Mouse (Mus musculus) adipocyte (in vitro differentiated cells): Measurements from ENCODE around the gene Ddr1.
"Not testable (repeated sequence)": the region's sequence is repeated elsewhere in the genome, so short reads cannot be mapped to it uniquely, and the experiment has no call there.

ENCODE experiments used
- DNase-seq: peaks from one replicate; pipeline ENCODE4 v3.0.0-alpha.2; 2016; ENCODE audit warnings: low spot score

Ddr1 gene

GRCm38 (mm10) chr17:35704621-35705464 is at the start of gene Ddr1:
Gene Ddr1, minus strand, starts transcription at chr17:35704621.
- no peak for DNase-seq

DNA sequence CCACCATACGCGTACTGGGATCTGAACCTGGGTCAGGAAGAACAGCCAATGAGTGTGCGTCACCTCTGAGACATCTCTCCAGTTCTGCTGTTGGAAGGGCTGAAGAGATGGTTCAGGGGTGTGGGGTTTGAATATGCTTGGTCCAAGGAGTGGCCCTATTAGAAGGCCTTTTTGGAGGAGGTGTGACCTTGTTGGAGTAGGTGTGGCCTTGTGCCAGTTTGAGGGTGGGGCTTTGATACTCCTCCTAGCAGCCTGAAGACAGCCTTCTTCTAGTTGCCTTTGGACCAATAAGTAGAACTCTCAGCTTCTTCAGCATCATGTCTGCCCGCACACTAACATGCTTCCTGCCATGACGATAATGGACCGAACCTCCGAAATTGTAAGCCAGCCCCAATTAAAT is 49.2 kb upstream of the Ddr1 start:
- DNase-seq, result no peak

GRCm38 (mm10) chr17:35752221-35752811 is 47.9 kb upstream of the Ddr1 start:
- DNase-seq, result peak; percentile 71

DNA sequence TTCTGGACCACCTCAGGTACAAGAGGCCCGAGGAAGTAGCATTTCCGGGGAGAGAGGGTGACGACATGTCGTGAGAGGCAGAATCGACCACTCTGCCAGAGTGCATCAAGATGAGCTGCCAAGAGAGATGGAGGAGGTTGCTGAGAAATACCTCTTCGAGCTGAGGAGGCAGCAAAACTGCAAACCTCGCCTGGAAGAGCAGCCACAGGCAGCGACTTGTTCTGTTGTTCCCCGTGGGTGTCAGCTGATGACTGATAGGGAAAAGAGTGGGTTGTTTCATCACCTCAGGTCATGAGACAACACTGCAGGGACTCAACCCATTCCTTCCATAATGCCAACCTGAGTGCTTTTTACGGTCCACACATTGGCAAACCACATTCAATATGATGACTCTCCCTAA is 45.3 kb upstream of the Ddr1 start:
- no peak for DNase-seq

- DNase-seq, result no peak
Observed at GRCm38 (mm10) chr17:35744361-35744760, 39.9 kb upstream of the Ddr1 start.

GRCm38 (mm10) chr17:35742948-35743347 is 38.5 kb upstream of the Ddr1 start:
- DNase-seq, result no peak

- no peak for DNase-seq
Observed at GRCm38 (mm10) chr17:35741589-35742226, 37.3 kb upstream of the Ddr1 start.

DNA sequence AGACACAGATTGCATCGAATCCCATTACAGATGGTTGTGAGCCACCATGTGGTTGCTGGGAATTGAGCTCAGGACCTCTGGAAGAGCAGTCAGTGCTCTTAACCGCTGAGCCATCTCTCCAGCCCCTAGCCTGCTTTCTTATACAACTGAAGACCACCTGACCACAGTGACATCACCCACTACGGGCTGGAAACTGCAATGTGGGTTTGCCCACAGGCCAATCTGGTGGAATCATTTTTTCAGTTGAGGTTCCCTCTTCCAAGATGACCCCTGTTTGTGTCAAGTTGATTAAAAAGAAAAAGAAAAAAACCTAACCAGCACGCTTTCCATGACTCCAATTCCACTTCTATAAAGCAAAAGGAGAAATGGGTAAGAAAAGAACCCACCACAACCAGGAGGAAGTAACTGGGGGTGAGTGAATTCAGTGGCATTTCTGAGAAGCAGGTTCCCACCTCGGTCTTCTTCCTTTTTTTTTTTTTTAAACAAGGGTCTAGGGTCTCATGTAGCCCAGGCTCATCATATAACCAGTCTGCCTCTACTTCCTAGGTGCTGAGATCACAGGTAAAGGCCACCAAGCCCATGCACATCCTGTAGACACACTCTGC is 36.0 kb upstream of the Ddr1 start:
- DNase-seq, result no peak

DNA sequence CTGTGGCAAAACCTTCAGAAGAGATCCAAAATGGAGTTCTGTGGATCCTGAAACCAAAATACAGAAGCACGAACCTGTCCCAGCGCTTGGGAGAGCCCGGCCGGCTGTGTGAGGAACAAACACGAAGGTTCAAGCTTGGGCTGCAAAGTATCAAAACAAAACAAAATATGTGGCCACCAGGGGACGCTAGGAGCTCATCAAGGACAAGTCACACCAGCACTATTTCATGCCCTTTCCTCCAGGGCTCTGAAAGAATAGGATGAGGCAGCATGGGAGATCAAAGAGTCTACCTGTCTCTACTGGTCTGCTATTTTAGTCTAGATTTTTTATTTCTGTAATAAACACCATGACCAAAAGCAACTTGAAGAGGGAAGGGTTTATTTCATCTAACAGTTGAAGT is 35.3 kb upstream of the Ddr1 start:
- peak; percentile 98 for DNase-seq

DNA sequence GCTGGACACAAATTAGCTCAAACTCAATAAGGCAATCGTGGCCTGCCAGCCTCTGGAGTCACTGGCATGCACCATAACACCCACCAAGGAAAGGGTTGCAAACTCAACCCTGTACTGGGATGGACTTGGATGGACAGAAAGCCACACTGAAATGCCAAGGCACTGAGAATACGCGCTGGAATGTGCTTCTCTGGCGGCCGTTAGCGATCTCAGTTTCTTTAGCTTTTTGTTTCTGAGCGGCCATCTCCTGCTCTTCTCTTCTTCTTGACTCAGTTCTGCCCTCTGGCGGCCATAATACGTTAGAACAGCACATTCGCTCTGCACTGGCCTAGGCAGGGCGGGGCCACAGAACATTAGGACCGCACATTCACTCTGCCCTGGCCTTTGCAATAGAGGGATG is 33.3 kb upstream of the Ddr1 start:
- DNase-seq, result peak; percentile 97

DNA sequence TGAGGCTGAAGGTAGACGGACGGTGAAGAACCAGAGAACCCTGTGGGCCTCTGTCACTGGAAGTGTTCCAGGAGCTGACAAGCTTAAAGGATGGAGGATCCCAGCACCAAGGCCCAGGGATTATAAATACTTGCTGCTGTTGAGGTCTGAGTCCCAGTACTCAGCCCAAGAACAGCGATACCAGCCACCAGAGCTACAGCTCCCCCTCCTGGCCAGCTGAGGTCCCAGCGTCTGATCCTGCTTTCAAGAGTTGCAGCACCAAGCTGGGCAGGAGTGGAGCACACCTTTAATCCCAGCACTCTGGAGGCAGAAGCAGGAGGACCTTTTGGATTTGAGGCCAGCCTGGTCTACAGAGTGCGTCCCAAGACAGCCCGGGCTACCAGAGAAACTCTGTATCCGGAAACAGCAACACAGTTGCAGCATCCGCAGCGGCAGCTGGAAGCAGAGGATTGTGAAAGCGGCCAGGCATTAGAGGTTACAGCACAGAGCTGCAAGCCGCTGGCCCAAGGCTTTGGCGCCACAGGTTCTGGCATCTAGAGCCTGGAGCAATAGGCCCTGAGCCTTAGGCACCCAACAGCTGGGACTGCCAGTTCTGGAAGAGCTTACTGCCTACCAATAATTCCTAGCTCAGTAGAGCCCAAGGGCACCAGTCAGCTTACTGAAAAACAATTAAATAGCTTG is 32.0 kb upstream of the Ddr1 start:
- peak; percentile 85 for DNase-seq

- DNase-seq, result no peak
Observed at GRCm38 (mm10) chr17:35734478-35734877, 30.1 kb upstream of the Ddr1 start.

DNA sequence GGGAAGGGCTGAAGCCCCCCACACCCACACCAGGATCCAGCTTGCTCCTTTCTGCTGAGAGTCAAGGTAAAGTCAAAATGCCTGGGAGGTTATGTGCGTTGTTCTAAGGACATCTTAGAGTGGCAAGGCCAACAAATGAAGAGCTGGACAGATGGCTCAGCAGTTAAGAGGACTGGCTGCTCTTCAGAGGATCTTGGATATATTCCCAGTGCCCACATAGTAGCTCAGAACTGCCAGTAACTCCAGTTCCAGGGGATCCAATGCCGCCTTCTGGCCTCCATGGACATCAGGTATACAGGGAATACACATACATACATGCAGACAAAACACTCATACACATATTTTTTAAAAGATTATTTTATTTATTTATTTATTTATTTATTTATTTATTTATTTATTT is 29.0 kb upstream of the Ddr1 start:
- no peak for DNase-seq

- DNase-seq, result peak; percentile 76
Observed at GRCm38 (mm10) chr17:35731431-35732145, 27.2 kb upstream of the Ddr1 start.

DNA sequence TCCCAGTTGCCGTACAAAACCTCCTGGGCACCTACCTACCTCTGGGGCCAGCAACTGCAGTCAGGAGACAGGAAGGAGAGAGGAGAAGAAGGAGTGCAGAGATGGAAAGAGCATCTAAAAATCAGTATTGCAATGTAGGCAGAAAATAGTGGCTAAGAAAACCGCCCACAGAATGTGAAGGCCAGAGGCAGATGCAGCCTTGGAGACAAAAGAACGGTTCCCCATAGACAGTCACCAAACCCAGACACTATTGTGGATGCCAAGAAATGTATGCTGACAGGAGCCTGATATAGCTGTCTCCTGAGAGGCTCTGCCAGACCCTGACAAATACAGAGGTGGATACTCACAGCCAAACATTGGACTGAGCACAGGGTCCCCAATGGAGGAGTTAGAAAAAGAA is 25.7 kb upstream of the Ddr1 start:
- DNase-seq, result not testable (repeated sequence)

GRCm38 (mm10) chr17:35728821-35729220 is 24.4 kb upstream of the Ddr1 start:
- no peak for DNase-seq

DNA sequence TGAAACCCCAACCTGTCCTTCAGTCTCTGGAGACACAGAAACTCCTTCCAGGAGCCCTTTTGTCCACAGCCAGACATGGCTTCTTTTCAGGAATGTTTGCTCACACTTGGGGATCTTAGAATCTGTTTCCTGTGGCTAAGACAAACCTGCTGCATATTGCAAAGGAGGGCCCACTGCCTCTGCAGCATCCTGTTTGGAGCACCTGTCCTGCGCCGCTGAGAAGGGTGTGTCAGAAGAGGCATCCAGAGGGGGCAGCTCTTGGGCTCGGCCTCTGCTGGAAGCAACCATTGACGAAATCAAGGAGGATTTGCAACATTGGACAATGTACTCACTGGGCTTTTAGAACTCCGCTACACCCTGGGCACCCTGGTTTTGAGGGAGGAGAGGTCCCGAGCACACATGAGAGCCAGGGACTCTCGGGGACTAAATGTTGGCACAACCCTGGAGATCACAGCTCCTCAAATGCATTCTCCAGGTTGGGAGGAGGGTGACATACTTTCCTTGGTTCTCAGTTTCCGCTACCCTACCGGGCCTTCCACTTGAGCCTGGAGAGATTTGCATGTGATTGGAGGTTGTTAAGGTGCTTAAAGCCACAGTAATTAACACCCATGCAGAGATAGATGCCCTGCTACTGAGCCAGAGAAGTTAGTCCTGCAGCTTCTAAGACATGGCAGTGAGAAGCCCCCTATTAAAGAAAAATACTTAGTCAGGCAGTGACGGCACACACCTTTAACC is 23.2 kb upstream of the Ddr1 start:
- DNase-seq, result peak; percentile 45

- DNase-seq, result peak; percentile 81
Observed at GRCm38 (mm10) chr17:35727028-35727427, 22.6 kb upstream of the Ddr1 start.

GRCm38 (mm10) chr17:35725286-35726232 is 21.1 kb upstream of the Ddr1 start:
- DNase-seq, result peak; percentile 98

GRCm38 (mm10) chr17:35721676-35722075 is 17.3 kb upstream of the Ddr1 start:
- DNase-seq, result no peak
